Mouse (Mus musculus) monocyte, adult 5-6 weeks (primary cell): ENCODE data around the gene Kdm4b. TPM values are rescaled to one million over a fixed set of nuclear protein-coding genes. Genes with fewer than 3 reads are reported as not detected.

Experiments used
- ATAC-seq: fragments of 153-309, 156-312 bp; replicated peaks from 2 replicates; pipeline ENCODE4 v1.8.0; 2017; ENCODE audit warnings: mild to moderate bottlenecking; ENCODE audit not compliant: low TSS enrichment, insufficient number of reproducible peaks, severe bottlenecking, poor library complexity, low FRiP score
- total RNA-seq: library from RNA; stranded (forward); fragments of 200-1000, 200-491, 200-594 nt; gene quantifications from 3 replicates; pipeline ENCODE4 v1.2.3, GENCODE M21; 2017

Gene Kdm4b
- total RNA-seq, 1 experiment from 2014 or later = 8.0 TPM

GRCm38 (mm10) chr17:56294241-56294640 lies 31.6 kb upstream of the Kdm4b start:
- ATAC-seq = no peak

- no peak for ATAC-seq
Measured at GRCm38 (mm10) chr17:56296201-56296600, 29.7 kb upstream of the Kdm4b start.

GRCm38 (mm10) chr17:56298238-56298637 lies 27.6 kb upstream of the Kdm4b start:
- ATAC-seq = no peak

GRCm38 (mm10) chr17:56300186-56300585 lies 25.7 kb upstream of the Kdm4b start, which contains the start of gene Arrdc5:
Arrdc5 (minus strand) TSS chr17:56300286.
- no peak for ATAC-seq

GRCm38 (mm10) chr17:56302363-56302996 lies 23.4 kb upstream of the Kdm4b start:
- no peak for ATAC-seq

- 0 out of 2 replicates have a peak, but pooled peaks have one; percentile 27 for ATAC-seq
Measured at GRCm38 (mm10) chr17:56303160-56303846, 22.6 kb upstream of the Kdm4b start, which contains the start of gene Uhrf1. Uhrf1 (plus strand) TSS chr17:56303321.

GRCm38 (mm10) chr17:56303847-56304586 lies 21.8 kb upstream of the Kdm4b start:
- peak; percentile 94 for ATAC-seq

GRCm38 (mm10) chr17:56304718-56305117 lies 21.1 kb upstream of the Kdm4b start:
- no peak for ATAC-seq

- no peak for ATAC-seq
Measured at GRCm38 (mm10) chr17:56305156-56305555, 20.7 kb upstream of the Kdm4b start.

- ATAC-seq = no peak
Measured at GRCm38 (mm10) chr17:56305826-56306225, 20.0 kb upstream of the Kdm4b start.

GRCm38 (mm10) chr17:56308088-56308487 lies 17.8 kb upstream of the Kdm4b start:
- no peak for ATAC-seq

GRCm38 (mm10) chr17:56309191-56309945 lies 16.5 kb upstream of the Kdm4b start:
- ATAC-seq = no peak

GRCm38 (mm10) chr17:56324419-56324818 lies 1.4 kb upstream of the Kdm4b start:
- ATAC-seq = no peak

GRCm38 (mm10) chr17:56326153-56327147 lies 588 bp downstream of the Kdm4b start:
- ATAC-seq = no peak

GRCm38 (mm10) chr17:56329267-56329666 lies 3.4 kb downstream of the Kdm4b start:
- no peak for ATAC-seq

GRCm38 (mm10) chr17:56330345-56330744 lies 4.5 kb downstream of the Kdm4b start:
- no peak for ATAC-seq

- no peak for ATAC-seq
Measured at GRCm38 (mm10) chr17:56331256-56331655, 5.4 kb downstream of the Kdm4b start.

GRCm38 (mm10) chr17:56332987-56333386 lies 7.1 kb downstream of the Kdm4b start:
- ATAC-seq = no peak
